Mouse (Mus musculus): ENCODE measurements at regions not wholly inside any gene's neighbourhood (a gene's known extent, or its start where the extent isn't known, plus 50 kb on each side); places are given as distances from the start of the nearest gene placed in this dataset.

DNA sequence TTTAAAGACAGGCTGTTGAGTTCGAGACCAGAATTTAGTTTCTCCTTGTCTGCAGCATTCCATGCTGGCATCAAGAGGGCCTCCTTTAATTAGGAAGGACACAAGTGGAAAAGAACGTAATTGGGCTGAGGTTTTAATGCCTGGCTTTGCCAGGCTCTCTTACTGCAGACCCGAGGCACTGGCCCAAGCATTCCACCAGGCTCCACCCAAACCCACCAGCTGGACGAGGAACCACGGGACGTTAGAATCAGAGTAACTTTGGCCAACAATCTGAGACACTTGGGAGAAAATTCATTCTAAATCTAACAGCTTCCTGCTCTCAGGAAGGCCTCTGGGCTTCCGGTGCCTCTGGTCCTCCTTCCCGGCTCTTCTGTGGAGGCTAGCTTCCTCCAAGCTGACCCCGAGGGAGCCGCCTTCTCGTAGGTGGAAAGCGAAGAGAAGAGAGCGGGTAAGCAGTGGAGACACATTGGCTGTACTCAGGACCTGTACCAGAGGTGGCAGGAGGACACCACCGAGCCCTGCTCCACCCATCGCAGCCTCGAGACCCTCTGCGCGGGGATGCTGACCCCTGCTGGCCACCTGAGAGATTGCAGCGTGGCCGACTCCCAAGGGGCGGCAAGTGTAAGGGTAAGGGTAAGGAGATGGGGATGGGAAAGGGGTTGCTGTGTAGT is 105.5 kb downstream of the Tmem17 start:
- peak; percentile 89 for DNase-seq (ENCODE audit: low read depth)

DNA sequence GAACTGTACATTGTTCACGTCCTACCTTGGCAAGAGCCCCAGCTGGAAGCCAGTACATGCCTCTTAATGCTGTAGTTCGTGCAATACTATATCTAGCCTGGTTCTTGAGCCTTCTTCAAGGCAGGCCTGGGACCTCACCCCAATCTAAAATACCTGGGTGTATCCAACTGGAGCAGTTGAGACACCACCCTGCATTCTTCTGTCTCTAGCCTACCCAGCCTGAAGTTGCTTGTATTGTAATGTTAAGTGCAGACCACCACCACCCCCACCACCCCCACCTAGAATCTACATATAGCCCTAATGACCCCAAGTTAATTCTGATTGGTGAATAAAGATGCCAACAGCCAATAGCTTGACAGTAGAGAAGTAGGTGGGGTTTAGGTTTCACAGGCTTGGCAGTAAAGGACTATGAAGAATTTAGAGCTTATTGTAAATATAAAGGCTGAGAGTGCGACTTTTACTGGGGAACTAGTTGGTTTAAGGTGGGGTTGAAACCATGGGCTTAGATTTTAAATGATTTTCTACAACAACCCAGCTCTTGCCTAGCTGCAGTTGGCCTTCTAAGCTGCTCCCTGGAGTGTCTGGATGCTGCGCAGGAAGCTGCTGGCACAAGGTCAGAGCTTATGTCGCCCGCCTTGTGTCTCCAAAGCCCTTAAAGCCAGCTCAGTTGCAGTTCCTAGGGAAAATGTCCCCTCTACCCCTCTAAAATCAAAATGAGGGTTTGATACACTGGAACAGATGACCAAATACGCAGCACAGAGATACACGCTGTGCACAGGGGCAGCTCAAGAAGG is 109.2 kb downstream of the Tmem17 start:
- no peak for DNase-seq (ENCODE audit: low read depth)

DNA sequence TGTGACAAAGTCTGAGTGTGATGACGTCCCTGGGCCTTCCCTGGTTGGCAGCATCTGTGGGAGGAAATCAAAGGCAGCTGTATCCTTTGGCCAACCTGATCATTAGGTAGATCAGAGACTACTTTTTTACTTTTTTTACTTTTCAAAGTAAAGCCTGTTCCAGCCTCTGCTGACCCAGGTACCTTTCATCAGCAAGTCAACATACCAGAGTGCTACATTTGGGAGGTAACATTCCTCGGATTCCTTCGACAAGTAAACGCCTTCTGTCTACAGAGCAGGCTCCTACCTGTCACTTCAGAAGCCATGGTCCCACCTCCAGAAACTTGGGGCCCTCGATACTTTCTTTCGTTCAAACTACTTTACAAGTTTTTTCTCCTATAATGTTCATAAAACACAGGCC is 110.0 kb downstream of the Tmem17 start:
- no peak for DNase-seq (ENCODE audit: low read depth)

DNA sequence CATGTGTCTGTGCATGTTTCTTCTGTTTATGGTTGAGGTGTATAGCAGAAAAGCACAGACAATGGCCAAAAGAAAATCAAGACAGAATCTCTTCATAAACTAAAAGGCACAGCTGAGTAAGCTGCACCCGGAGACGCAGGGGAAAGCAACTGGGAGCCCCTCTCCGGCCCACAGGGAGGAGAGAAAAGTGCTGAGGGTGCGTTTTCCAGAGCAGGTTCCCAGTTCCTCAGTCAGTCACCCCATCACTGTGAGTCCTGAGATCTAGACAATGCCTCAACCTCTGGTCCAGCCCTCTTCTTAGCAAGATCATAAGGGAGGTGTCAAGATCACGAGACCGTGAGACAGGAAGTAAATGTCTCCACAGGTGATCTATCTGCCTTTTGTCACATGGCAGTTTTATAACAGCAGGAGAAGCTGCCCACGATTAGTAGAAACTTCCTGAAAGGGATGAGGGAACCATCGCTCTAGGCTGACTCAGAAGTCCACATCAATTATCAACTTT is 110.7 kb downstream of the Tmem17 start:
- no peak for DNase-seq (ENCODE audit: low read depth)

DNA sequence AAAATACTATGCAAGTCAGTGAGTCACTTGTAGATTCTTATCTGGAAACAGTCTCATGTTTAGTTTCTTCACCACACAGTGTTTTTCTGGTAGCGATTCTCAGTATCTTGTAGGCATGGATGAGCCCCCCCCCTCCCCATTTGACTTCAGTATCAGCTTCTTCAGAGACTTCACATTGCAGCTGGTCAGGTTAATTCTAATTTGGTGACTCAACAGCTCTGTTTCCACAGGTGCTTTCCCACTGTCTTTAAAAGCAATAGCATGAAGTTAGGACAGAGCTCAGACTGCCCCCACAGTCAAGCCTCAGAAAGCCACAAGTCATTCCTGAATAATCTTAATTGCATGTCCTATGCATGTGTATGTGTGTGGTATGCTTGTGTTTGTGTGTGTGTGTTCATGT is 114.5 kb downstream of the Tmem17 start:
- DNase-seq (ENCODE audit: low read depth): no peak

DNA sequence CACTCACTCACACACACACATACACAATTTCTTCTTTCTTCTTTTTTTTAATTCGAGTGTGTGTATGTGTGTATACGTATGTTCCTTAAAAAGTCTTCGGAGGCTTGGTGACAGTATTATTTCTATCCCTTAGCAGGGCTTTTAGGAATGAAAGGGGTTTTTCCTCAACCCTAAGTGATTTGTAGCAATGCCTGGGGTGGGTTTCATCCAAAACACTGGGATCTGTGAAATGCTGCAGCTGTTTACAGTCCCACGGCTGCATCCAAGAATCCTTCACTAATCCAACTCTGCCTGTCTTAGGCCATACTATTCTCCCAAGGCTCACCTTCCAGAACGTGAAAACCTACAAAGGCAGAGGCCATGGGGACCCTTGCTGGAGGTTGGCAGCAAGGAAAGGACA is 116.6 kb downstream of the Tmem17 start:
- DNase-seq (ENCODE audit: low read depth): no peak

DNA sequence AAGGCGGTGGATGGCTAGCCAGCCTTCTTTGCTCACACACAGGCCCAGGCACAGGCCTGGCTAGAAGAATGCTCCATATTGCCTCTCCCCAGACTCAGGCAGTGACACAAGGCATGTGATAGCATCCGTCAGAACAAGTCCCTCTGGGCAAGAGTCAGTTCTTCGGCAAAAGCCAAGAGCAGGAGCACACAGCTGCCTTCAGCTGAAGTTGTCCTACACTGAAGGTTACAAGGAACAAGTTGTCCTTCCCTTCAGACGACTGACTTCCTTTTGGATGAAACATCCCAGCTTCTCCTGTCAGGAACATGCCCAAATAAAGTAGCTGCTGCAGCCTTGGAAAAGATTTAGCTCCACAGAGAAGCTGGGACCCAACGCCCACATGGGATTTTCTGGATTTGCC is 117.1 kb downstream of the Tmem17 start:
- DNase-seq (ENCODE audit: low read depth): peak; percentile 30

DNA sequence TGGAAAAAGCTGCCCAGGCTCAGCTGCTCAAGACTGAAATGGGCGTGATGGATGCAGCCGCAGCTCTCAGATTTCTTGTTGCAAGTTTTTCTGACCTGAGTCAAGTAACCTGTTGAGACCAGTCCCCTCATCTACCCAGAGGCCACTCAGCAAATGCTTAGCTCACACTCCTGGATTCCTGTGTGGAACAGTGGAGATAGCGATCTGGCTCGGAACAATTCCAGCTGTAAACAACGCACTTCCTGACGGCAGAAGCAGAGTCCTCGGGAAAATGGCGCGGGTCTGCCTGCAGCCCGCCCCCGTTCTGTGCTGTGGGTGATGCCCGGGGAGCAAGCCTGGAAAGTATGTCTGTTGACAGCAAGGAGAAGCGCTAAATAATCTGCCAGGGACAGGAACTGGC is 117.7 kb downstream of the Tmem17 start:
- peak; percentile 76 for DNase-seq (ENCODE audit: low read depth)

DNA sequence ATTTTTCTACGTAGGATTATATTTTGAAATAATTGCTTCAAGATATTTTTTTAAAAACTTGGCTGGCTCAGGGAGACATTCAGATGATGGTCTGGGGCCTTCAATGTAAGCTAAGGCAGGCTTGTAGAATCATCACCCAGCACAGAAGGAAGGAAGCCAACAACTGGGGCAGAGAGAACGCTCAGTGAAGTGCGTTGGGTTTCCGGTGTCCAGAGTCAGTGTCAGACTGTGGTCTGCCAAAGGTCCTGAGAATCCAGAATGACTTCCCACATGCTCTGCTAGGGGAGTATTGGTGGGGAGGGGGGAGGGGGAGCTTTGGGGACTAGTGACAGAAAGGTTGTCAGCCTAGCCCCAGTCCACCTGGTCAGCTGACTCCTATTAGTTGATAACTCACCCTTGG is 118.1 kb downstream of the Tmem17 start:
- DNase-seq (ENCODE audit: low read depth): no peak

DNA sequence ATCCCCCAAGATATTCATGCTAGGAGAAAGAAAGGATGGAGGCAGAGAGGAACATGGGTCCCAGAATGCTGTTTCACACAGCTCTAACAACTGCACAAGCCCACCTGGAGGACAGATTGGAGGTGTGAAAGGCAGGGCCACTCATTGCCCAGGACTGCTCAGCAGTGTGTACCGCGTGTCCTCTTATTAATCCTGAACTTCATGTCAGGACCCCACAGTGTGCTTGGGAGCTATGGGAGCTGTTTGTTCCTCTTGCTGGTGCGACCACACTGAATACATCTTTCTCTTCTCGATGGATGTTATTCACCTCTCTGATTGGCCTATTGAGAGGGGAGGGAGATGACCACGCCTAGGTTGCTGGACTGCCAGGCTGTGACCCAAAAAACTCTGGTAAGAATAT is 119.1 kb downstream of the Tmem17 start:
- no peak for DNase-seq (ENCODE audit: low read depth)

DNA sequence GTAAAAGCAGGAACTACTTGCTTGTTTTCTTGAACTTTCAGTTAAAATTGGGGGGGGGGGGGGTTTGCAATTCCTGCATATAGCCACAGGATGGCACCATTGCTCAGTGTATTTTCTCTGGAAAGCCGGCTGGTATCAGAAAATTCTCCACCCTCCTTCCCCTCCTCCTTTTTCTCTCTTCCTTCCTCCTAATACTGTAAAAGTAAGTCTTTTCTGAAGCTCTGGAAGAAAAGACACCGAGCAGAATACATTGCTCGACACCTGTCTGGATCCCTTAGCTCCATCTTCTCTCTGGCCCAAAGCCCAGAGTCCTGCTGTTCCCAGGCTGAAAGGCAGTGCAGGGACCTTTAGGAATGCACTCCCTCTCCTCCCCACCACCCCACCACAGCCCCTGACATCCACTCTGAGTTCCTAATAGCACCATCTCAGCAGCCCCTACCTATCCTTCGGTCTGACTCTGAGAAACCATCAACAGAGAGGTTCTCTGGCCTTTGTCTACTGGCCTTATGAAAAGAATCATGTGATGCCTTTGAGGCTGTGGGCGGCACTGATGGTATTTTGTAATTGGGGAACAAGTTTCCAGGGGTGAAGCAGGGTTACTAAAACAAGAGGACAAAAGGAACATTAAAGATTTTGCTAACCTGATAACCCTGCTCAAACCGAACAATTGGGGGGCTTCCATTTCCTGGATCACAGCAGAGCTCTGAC is 119.9 kb downstream of the Tmem17 start:
- peak; percentile 84 for DNase-seq (ENCODE audit: low read depth)

DNA sequence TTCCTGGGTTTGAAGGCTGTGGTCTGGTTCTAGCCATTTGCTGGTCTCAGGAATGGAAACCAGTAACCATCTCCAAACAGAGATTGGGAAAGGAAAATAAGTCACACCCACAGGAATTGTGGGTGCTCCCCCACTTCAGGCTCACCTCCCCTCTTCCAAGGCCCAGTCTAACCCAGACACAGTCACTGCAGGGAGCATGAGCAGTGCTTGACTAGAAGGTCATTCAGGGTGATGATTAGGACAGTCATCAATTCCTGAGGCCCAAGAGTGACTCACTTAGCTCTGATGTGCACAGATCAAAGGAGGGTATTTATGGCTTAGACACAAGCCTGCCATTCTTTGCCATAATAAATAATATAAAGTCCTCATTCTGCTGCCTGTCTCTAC is 120.4 kb downstream of the Tmem17 start:
- DNase-seq (ENCODE audit: low read depth): peak; percentile 33

DNA sequence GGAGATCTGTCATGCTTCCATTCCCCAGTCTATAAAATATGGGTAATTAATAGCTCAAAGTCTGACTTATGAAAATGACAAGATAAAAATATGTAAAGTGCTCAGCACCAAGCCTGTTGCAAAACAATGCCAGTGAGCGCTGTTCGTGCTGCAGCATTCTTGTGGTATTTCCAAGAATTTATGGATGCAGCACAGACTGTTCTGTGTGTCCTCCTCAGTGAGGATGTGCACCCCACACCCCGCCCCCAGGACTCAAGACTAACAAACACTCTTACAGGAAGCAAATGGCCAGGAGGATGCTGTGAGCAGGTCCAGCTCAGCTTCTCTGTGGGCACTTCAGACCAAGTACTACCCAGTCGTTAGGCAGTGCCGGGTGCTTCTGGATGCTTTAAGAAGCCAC is 121.1 kb downstream of the Tmem17 start:
- DNase-seq (ENCODE audit: low read depth): peak; percentile 37

DNA sequence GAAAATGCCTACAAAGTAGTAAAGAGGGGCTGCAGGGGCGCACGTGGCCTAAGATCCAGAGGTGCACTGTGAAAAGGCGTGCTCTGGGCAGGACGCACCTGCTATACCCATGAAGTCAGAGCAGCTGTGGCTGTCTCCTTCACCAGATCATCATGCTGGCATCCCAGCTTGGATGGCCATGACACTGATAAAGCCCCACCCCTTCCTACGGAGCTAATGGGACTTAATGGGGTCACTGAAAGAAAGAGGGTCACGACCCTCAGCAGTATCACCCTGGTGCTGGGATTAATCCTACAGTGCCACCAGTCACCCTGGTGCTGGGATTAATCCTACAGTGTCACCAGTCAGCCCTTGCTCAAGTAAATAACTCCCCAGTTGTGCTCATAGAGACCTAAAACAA is 122.1 kb downstream of the Tmem17 start:
- no peak for DNase-seq (ENCODE audit: low read depth)

DNA sequence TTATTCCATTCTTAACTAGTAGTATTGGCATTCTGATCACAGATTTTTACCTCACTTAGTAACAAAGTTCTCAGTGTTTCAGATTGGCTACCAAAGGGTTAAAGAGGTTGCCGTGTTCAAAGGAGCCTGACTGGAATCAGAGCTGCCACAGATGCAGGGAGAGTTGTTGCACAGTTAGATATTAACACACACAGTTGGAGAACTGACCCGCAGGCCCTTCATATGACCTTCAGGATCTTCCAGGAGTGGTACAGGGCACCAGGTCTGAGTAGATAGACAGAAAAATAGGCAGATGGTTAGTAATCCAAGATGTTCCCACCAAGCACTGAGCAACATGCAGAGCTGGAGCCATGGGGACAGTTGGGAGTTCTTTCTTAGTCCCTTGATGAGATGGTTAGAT is 123.1 kb downstream of the Tmem17 start:
- no peak for DNase-seq (ENCODE audit: low read depth)

DNA sequence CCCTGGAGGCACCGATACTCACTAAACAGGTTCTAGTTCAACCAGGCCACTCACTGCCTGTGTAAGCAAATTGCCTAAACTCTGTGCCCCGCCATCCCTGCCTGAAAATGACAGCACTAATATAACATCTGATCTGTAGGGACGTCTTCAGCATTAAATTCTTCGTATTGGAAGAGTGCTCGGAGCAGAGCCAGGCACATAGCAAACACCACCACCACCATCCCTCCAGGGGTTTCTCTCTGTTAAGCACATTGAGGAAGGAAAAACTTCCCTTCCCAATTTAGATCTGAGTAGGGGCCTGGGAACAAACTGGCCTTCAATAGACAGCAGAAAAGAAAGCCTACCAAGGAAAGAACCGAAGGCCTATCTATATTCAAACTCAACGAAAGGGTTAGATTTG is 124.4 kb downstream of the Tmem17 start:
- DNase-seq (ENCODE audit: low read depth): no peak

DNA sequence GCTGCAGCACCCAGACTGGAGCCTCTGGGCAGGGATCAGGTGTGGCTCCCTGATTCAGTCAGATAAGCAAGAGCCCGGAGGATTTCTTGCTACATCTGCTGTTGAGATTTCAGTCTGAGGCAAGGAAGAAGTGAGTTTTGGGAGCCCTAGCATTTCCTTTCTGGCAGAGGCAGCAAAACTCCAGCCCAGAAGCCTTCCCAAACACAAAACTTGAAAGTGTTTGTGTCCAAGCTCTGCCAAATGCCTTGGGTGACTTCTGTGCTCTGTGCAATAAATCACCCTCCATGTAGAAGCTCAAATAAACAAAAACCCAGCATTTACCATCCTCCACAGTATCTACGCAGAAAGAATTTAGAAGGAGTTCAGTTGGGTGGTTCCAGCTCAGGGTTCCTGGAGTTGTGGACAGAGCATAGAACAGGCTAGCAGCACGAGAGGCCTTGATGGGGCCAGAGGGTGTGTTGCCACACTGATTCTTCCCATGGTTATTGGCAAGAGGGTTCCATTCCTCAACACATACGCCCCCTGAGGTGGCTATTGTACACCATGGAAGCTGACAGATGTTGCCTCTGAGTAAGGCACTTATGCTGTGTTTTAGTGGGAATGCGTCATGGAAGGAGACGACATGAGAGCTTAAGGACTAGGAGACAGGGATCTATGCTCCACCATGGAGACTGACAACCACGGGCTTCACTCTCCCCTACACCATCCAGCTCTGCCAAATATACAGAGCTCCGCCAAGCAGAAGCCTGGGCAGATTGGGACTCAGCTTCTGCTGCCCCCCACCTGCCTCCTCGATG is 125.1 kb downstream of the Tmem17 start:
- DNase-seq (ENCODE audit: low read depth): peak; percentile 80

DNA sequence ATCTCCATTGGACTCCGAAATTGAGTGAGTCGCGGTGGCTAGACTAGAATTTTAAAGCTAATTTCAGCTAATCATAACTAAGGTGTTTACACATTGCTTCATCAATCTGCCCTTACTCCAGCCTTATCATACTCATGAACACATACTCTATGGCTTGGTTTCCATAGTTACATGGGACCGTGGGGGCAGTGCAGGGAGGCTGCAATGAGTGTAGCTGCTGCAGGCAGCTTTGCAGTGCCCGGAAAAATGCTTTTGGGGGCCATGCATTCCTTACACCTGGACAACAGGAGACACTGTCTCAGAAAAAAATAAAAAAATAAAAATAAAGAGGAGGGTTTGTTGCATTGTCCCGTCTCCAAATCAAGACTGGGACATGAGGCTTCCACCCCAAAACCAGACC is 126.3 kb downstream of the Tmem17 start:
- DNase-seq (ENCODE audit: low read depth): no peak

DNA sequence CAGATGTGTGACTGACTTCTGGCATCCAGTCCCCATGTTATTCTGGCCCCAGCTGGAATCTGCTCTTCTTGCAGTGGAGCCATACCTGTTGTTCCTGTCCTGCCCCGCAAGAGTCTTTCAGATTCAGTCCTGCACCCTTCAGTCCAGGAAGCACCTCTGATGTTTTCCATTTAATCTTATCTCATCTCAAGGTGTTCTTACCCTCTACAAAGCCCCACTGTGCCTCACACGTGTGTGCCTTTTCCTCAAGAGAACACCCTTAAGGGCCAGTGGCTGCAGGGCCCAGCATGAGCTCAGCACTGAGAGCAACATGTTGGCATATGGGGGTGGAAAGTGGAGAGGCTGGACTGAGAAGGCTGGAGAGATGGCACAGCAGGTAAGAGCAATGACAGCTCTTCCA is 126.8 kb downstream of the Tmem17 start:
- DNase-seq (ENCODE audit: low read depth): no peak

DNA sequence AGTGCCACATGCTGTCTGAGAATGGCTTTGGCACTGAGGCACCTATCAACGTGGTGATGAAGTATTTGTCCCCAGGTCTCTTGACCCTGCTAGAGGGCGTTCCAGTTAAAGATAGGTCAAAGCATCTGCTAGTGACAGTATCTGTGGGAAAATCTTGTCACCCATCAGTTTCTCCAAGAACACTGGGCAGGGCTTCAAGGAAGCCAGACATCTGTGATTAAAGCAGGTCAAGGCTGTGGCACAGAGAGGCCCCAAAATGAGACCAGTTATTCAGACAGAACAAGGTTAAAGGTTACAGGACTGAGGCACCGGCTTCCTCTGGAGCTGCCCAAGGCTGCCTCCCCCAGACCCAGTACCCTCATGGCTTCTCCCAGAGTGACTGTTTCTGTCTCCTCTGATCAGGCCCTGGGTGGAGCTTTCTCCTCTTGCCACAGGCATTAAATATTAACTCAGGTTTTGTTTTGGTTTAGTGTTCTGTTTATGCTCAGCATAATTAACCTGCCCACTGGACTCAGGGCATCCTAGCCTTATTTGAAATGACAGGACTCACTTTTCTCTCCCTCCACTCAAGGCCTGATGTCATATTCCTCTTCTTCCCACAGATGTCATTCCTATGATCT is 128.6 kb downstream of the Tmem17 start:
- DNase-seq (ENCODE audit: low read depth): no peak

DNA sequence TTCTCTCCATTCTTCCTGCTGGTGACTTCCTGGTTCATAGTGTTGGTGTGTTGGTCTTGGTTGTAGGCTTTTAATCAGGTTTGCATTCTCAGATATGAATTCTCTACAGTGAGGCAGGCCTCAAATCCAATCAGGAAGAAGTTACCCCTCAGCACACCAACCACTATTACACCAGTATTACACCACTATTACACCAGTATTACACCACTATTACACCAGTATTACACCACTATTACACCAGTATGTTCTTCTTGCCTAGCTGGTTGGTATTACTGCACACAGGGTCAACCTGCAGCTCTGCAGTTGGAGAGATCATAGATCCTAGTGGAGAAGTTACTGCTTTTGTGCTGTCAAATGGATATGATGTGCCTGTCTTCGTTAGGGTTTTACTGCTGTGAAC is 129.6 kb downstream of the Tmem17 start:
- DNase-seq (ENCODE audit: low read depth): no peak

All from NIH3T3 (cell line).